Mouse (Mus musculus): ENCODE measurements around the gene Tenm2.

The Tenm2 gene

GRCm38 (mm10) chr11:36121410-36121929, 1114.3 kb downstream of the Tenm2 start:
- no peak for DNase-seq (ENCODE audit: low spot score)

- DNase-seq (ENCODE audit: low spot score) = no peak
Measured at GRCm38 (mm10) chr11:36120591-36121409, 1115.0 kb downstream of the Tenm2 start.

GRCm38 (mm10) chr11:36113326-36113725, 1122.4 kb downstream of the Tenm2 start:
- no peak for DNase-seq (ENCODE audit: low spot score)

DNA sequence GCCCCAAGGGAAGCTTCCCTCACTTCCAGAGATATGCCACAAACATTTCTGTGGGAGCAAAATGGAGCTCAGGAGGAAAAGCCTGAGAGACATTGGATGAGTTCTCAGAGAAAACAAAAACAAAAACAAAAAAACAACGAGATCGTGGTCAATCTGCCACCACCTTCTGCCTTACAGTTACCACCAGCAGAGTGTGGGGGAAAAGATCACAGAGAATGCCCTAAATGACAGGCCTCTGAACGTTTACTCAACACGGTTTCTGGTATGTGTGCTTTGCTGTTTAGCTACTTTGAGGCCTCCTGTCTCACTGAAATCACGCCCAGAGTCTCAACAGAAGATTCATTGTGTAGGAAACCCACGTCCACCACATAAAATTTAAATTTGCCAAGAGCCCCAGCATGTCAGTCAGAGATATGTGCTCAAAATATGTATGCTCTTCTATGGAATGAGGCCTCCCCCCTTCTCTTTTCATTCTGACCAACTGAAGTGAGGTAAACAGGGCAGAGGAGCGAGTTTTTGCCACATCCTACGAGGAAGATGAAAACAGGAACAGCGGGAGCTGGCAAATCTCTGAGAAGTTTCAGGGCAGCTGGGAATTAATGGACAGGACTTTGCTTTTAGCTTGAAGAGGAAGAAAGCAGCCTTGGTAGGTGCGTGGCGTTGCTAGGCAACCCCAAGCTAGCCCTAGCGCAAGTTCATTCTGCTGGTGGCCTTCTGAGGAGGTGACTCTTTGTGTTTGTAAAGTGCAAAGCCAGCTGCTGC, 1126.6 kb downstream of the Tenm2 start:
- DNase-seq (ENCODE audit: low spot score) = no peak

GRCm38 (mm10) chr11:36107840-36108239, 1127.9 kb downstream of the Tenm2 start:
- no peak for DNase-seq (ENCODE audit: low spot score)

- no peak for DNase-seq (ENCODE audit: low spot score)
Measured at GRCm38 (mm10) chr11:36106639-36107038, 1129.1 kb downstream of the Tenm2 start.

DNA sequence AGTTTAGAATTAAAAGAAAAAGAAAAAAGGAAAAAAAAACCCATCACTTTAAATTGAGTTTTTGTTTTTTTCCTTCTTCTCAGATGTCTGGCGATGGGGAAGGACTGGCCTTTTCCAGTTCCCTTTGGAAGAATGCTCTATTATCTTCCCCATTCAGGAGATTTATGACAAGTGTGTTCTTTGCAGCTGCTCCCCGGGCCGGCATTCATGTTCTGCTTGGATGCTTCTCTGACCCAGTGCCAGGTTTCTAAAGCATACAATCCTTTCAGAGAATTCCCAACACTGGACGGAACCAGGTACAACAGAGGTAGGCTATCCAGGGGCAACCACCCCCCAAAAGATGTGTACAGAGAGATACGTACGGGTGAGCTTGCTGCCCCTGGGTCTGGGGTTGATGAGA, 1132.2 kb downstream of the Tenm2 start:
- DNase-seq (ENCODE audit: low spot score) = no peak

GRCm38 (mm10) chr11:36096219-36096618, 1139.5 kb downstream of the Tenm2 start:
- DNase-seq (ENCODE audit: low spot score) = no peak

DNA sequence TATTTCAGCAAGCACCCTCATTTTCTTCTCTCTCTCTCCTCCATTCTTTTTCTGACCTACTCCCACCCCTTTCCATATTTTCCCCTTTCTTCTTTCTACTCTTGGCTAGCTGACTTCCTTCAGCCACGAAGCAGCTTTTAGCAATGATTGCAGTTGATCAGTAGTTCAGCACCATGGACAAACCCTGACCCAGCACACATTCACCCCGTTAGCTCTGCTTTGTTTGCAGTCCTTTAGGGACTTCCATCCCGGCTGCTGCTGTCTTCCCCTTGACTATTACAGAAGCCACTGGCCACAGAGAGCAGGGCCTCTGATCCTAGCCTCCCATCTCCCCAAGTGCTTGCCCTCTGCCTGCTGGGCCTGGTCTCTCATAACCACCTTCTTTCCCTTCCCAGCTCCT, 1145.6 kb downstream of the Tenm2 start:
- DNase-seq (ENCODE audit: low spot score) = no peak

GRCm38 (mm10) chr11:36081399-36082053, 1154.2 kb downstream of the Tenm2 start:
- no peak for DNase-seq (ENCODE audit: low spot score)

DNA sequence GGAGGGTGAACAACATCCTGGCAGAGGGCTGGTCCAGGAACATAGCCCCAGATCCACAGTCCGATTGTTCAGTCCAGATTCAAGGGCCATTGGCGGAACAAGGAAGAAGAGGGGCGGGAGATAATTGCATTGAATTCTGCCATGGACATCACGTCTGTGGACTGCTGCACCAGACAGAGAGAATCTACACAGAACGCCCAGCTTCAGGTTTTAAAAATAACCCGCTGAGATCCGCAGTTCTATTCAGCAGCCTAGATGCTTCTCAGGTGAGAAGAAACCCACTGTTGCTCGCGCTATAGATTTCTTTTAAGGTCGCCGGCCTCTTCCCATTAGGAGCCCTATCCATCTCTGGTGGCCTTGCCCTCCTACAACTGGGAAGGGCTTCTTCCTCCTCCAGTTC, 1155.0 kb downstream of the Tenm2 start:
- DNase-seq (ENCODE audit: low spot score) = no peak

GRCm38 (mm10) chr11:36078391-36078790, 1157.4 kb downstream of the Tenm2 start:
- no peak for DNase-seq (ENCODE audit: low spot score)

- DNase-seq (ENCODE audit: low spot score) = no peak
Measured at GRCm38 (mm10) chr11:36074015-36074567, 1161.7 kb downstream of the Tenm2 start.

- no peak for DNase-seq (ENCODE audit: low spot score)
Measured at GRCm38 (mm10) chr11:36073074-36073818, 1162.5 kb downstream of the Tenm2 start.

DNA sequence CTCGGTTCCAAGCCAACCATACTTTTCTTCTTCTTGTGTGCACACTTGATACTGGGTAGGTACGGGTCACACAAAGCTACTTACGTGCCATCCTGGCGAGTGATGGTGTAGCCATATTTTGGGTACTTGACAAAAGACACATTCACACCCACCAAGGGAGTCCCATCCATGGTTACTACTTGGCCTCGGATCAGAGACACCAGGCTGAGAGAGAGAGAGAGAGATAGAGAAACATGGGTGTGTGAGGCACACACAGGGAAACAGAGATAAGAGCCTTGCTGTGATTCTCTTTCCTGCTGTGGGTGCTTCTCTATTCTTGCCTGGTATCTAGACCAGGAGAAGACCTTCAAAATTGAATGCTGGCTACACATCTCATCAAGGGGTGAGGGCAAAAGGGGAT, 1163.1 kb downstream of the Tenm2 start:
- DNase-seq (ENCODE audit: low spot score) = no peak

DNA sequence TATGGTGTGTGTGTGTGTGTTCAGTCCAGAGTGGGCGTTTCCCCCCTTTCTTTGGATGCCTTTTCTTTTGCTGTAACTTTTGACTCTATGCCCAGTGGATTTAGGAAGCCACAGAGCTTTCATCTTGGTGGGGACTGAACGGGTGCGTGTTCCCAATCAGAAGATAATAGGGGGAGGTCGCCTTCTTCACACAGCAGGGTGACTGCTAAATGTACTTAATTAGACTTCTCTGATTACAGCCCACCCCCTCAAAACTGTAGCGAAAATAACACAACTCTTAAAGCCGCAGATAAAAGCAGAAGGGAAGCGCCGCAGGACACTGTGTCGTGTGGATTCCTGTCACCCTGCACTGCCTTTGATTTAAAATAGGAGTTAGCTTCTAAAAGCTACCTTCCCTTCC, 1163.7 kb downstream of the Tenm2 start:
- DNase-seq (ENCODE audit: low spot score) = no peak

GRCm38 (mm10) chr11:36059325-36059843, 1176.4 kb downstream of the Tenm2 start:
- DNase-seq (ENCODE audit: low spot score) = no peak

DNA sequence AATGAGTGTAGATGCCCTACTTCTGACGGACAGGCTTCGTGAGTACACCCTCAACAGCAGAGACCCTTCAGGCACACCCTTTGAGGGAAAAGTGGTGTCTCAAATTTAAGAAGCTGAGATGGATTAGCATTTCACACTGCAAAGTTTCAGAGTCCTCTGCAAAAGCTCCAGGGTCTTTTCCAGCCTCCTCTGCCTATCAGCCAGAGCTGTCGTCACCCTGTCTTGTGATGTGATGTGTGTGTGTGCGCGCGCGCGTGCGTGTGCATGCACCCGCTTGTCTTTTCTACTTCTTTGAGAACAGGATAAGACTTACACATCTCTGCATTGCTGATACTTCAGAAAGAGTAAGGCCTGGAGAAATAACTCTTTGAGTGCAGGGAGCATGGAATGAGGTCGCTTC, 1179.2 kb downstream of the Tenm2 start:
- DNase-seq (ENCODE audit: low spot score) = no peak

DNA sequence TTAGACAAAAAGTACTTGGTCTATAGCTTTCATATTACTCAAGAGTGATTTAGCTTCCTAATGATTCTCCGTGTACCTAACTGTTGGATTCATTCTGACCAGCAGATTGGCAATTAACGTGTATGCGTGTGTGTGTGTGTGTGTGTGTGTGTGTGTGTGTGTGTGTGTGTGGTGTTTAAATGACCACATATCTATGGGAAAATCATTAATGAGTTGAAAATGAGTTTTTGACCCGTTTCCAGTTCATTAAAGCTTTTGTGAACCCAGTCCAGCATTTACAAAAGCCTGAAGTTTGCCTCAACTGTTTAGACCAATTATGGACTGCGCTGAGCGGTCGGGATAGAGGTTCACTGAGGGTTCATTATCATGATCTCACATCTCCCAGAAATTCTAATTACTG, 1181.4 kb downstream of the Tenm2 start:
- no peak for DNase-seq (ENCODE audit: low spot score)

DNA sequence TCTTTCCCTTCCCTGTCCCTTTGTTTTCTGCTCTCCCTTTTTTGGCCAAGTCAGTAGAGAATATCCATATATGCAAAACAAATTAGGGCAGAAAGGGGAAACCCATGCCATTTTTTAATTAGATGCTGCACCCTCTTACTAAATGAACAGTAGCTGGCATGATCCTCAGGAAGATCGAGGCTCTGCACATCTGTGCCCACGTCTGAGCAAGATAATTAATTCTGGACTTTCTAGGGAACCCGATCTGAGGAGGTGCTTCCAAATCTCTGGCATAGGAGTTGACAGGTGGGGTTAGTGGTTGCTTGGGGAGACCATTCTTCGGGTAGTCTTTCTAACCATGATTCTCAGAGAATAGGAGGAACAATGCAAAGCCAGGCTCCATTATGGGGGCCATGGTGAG, 1182.3 kb downstream of the Tenm2 start:
- DNase-seq (ENCODE audit: low spot score) = no peak

GRCm38 (mm10) chr11:36052598-36052997, 1183.2 kb downstream of the Tenm2 start:
- DNase-seq (ENCODE audit: low spot score) = no peak
